Mouse (Mus musculus) limb, embryonic 11.5 days (tissue): Measurements from ENCODE around the gene Rab30. TPM values are rescaled to one million over a fixed set of nuclear protein-coding genes. Genes with fewer than 3 reads are reported as not detected.

Experiments
- ATAC-seq: fragments of 200-750 bp; cut with Nextera tagmentation; 2 replicates; pipeline ENCODE4 v1.8.0; 2017; ENCODE audit warnings: low read depth; ENCODE audit not compliant: insufficient number of reproducible peaks, low FRiP score, low TSS enrichment
- DNase-seq: peaks from one replicate; pipeline ENCODE4 v3.0.0-alpha.2; 2015; ENCODE audit warnings: low spot score
- H3K27ac ChIP-seq: fragments of 300-500 bp; sonication (generic); replicated peaks from 2 replicates; pipeline ENCODE4 v1.5.1; 2014; ENCODE audit warnings: low read depth, mild to moderate bottlenecking, low read length
- H3K27me3 ChIP-seq: fragments of 300-500 bp; sonication (generic); 2 replicates; pipeline ENCODE4 v1.6.1; 2014; ENCODE audit warnings: mild to moderate bottlenecking, low read length, mixed read lengths; ENCODE audit not compliant: control insufficient read depth, insufficient read depth
- H3K36me3 ChIP-seq: fragments of 300-500 bp; sonication (generic); 2 replicates; pipeline ENCODE4 v1.6.1; 2014; ENCODE audit warnings: mild to moderate bottlenecking, low read length, moderate library complexity, mixed read lengths; ENCODE audit not compliant: control insufficient read depth, insufficient read depth
- H3K4me1 ChIP-seq: fragments of 300-500 bp; sonication (generic); 2 replicates; pipeline ENCODE4 v1.6.1; 2014; ENCODE audit warnings: low read length, mixed read lengths; ENCODE audit not compliant: control insufficient read depth, insufficient read depth
- H3K4me2 ChIP-seq: fragments of 300-500 bp; sonication (generic); 2 replicates; pipeline ENCODE4 v1.6.1; 2014; ENCODE audit warnings: low read depth, mild to moderate bottlenecking, moderate library complexity; ENCODE audit not compliant: severe bottlenecking
- H3K4me3 ChIP-seq: fragments of 300-500 bp; sonication (generic); 2 replicates; pipeline ENCODE4 v1.5.1; 2014; ENCODE audit warnings: low read depth, low read length
- H3K9ac ChIP-seq: fragments of 300-500 bp; sonication (generic); 2 replicates; pipeline ENCODE4 v1.6.1; 2014; ENCODE audit warnings: mild to moderate bottlenecking, low read length
- H3K9me3 ChIP-seq: fragments of 300-500 bp; sonication (generic); 2 replicates; pipeline ENCODE4 v1.6.1; 2016; ENCODE audit warnings: low read length; ENCODE audit not compliant: control insufficient read depth
- WGBS: fragments of 180-500 bp; shearing (Covaris S2); extraction: QIAGEN DNeasy Blood & Tissue Kit; methylation state at CpG from one replicate; pipeline ENCODE4 v1.1.7; 2014; 5-methylcytosine and 5-hydroxymethylcytosine counted together
- polyA plus RNA-seq: library from polyadenylated mRNA; unstranded; fragments of >200 nt; fragmentation: Nextera tagmentation; extraction: Ambion mirVana; gene quantifications from 2 replicates; pipeline ENCODE4 v1.2.1, GENCODE M21; 2014

Rab30 gene
- 11.5 and 11.9 TPM in 2 replicates for polyA plus RNA-seq

- WGBS = 1% methylated on average over 38 of the region's 38 CpGs
- peaks cover 6% of the 10 kb centered on the region; the same call in 1 of the 2 replicates for H3K4me1 ChIP-seq
- DNase-seq = peak; percentile 92
- peak within 1 kb of the TSS; percentile 89 for H3K4me2 ChIP-seq
- no peaks in the 10 kb centered on the region for H3K27me3 ChIP-seq
- H3K9me3 ChIP-seq = no peaks in the 10 kb centered on the region
- ATAC-seq = peak; percentile 100
- H3K9ac ChIP-seq = peak within 1 kb of the TSS; percentile 98
- H3K4me3 ChIP-seq = peak within 1 kb of the TSS; percentile 76
- H3K27ac ChIP-seq = peak within 1 kb of the TSS; percentile 87
- peaks cover 2% of the 10 kb centered on the region; the same call in 1 of the 2 replicates for H3K36me3 ChIP-seq
Measured at GRCm38 (mm10) chr7:92741152-92741860, at the start of gene Rab30. Gene Rab30 (plus strand): TSS chr7:92741603.

- ATAC-seq (no peak), DNase-seq (no peak)
- Histone ChIP-seq H3K9ac (no peak overlapping the region), H3K4me3 (no peak overlapping the region), H3K36me3 (no peaks in the 10 kb centered on the region), H3K4me1 (no peaks in the 10 kb centered on the region), H3K4me2 (no peak overlapping the region), H3K9me3 (no peaks in the 10 kb centered on the region), H3K27ac (no peak overlapping the region), H3K27me3 (no peaks in the 10 kb centered on the region)
- 95% methylated on average over 3 of the region's 3 CpGs for WGBS
Measured at GRCm38 (mm10) chr7:92696395-92696794, 45.0 kb upstream of the Rab30 start.

- H3K9me3 ChIP-seq = no peaks in the 10 kb centered on the region
- WGBS = 86% methylated on average over 5 of the region's 5 CpGs
Measured at GRCm38 (mm10) chr7:92698770-92699169, 42.6 kb upstream of the Rab30 start.

GRCm38 (mm10) chr7:92703661-92704060 lies 37.7 kb upstream of the Rab30 start:
- H3K4me1 ChIP-seq = no peaks in the 10 kb centered on the region
- H3K4me3 ChIP-seq = no peak overlapping the region
- no peaks in the 10 kb centered on the region for H3K27me3 ChIP-seq
- 83% methylated on average over 1 of the region's 1 CpGs for WGBS
- no peaks in the 10 kb centered on the region for H3K36me3 ChIP-seq
- no peak overlapping the region for H3K9ac ChIP-seq
- no peak overlapping the region for H3K27ac ChIP-seq
- ATAC-seq (no peak), DNase-seq (no peak)
- no peak overlapping the region for H3K4me2 ChIP-seq
- H3K9me3 ChIP-seq = no peaks in the 10 kb centered on the region

More at GRCm38 (mm10) chr7:92698770-92699169, 42.6 kb upstream of the Rab30 start:
- Histone ChIP-seq H3K9ac (no peak overlapping the region), H3K27ac (no peak overlapping the region), H3K36me3 (no peaks in the 10 kb centered on the region), H3K27me3 (no peaks in the 10 kb centered on the region), H3K4me3 (no peak overlapping the region), H3K4me2 (no peak overlapping the region), H3K4me1 (no peaks in the 10 kb centered on the region)
- no peak for DNase-seq
- no peak for ATAC-seq

GRCm38 (mm10) chr7:92705534-92705933 lies 35.9 kb upstream of the Rab30 start:
- H3K9me3 ChIP-seq = no peaks in the 10 kb centered on the region
- ATAC-seq = no peak
- no peak overlapping the region for H3K9ac ChIP-seq
- DNase-seq = no peak
- H3K36me3 ChIP-seq = no peaks in the 10 kb centered on the region
- H3K4me1 ChIP-seq = no peaks in the 10 kb centered on the region
- no peak overlapping the region for H3K4me3 ChIP-seq
- 68% methylated on average over 2 of the region's 2 CpGs for WGBS
- H3K27me3 ChIP-seq = no peaks in the 10 kb centered on the region
- H3K4me2 ChIP-seq = no peak overlapping the region
- no peak overlapping the region for H3K27ac ChIP-seq

GRCm38 (mm10) chr7:92706711-92707110 lies 34.7 kb upstream of the Rab30 start:
- Histone ChIP-seq H3K27me3 (no peaks in the 10 kb centered on the region), H3K27ac (no peak overlapping the region), H3K4me3 (no peak overlapping the region), H3K9me3 (no peaks in the 10 kb centered on the region), H3K9ac (no peak overlapping the region), H3K4me1 (no peaks in the 10 kb centered on the region), H3K36me3 (no peaks in the 10 kb centered on the region), H3K4me2 (no peak overlapping the region)
- DNase-seq (no peak), ATAC-seq (no peak)
- 77% methylated on average over 12 of the region's 12 CpGs for WGBS

- H3K27me3 ChIP-seq = no peaks in the 10 kb centered on the region
- no peaks in the 10 kb centered on the region for H3K4me1 ChIP-seq
- WGBS = 52% methylated on average over 2 of the region's 2 CpGs
- H3K27ac ChIP-seq = no peak overlapping the region
- H3K9me3 ChIP-seq = no peaks in the 10 kb centered on the region
- no peak overlapping the region for H3K9ac ChIP-seq
- H3K4me3 ChIP-seq = no peak overlapping the region
- DNase-seq (no peak), ATAC-seq (no peak)
- H3K36me3 ChIP-seq = no peaks in the 10 kb centered on the region
- H3K4me2 ChIP-seq = no peak overlapping the region
Measured at GRCm38 (mm10) chr7:92709573-92709972, 31.8 kb upstream of the Rab30 start.

GRCm38 (mm10) chr7:92711593-92711992 lies 29.8 kb upstream of the Rab30 start:
- Histone ChIP-seq H3K4me1 (no peaks in the 10 kb centered on the region), H3K27ac (no peak overlapping the region), H3K4me2 (no peak overlapping the region), H3K27me3 (no peaks in the 10 kb centered on the region), H3K36me3 (no peaks in the 10 kb centered on the region), H3K9ac (no peak overlapping the region), H3K4me3 (no peak overlapping the region), H3K9me3 (no peaks in the 10 kb centered on the region)
- no peak for DNase-seq
- WGBS = 83% methylated on average over 3 of the region's 3 CpGs
- ATAC-seq = no peak

- Histone ChIP-seq H3K27me3 (no peaks in the 10 kb centered on the region), H3K9ac (no peak overlapping the region), H3K4me1 (no peaks in the 10 kb centered on the region), H3K4me3 (no peak overlapping the region), H3K9me3 (no peaks in the 10 kb centered on the region), H3K4me2 (no peak overlapping the region), H3K27ac (no peak overlapping the region), H3K36me3 (no peaks in the 10 kb centered on the region)
- 80% methylated on average over 1 of the region's 1 CpGs for WGBS
- ATAC-seq (no peak), DNase-seq (no peak)
Measured at GRCm38 (mm10) chr7:92715055-92715454, 26.3 kb upstream of the Rab30 start.
